Mouse (Mus musculus): ENCODE results near the gene Vamp3. TPM values are rescaled to one million over a fixed set of nuclear protein-coding genes. Genes with fewer than 3 reads are reported as not detected.

The Vamp3 gene
- 100 and 101 TPM in 2 replicates for polyA plus RNA-seq (2016; fragmentation: Nextera tagmentation; extraction: Ambion mirVana)

GRCm38 (mm10) chr4:151057347-151058321 is at the start of gene Vamp3:
TSS of gene Vamp3 (minus strand) at chr4:151057963.
- H3K9me3 ChIP-seq = 0 out of 2 replicates have a peak, but pooled peaks cover 4% of the 10 kb centered on the region
- peak within 1 kb of the TSS; percentile 93 for H3K27ac ChIP-seq
- WGBS = under 1% methylated on average over 112 of the region's 114 CpGs
- H3K4me2 ChIP-seq = peak within 1 kb of the TSS; percentile 74
- H3K4me1 ChIP-seq (replicated peaks) = peaks cover 10% of the 10 kb centered on the region
- peak within 1 kb of the TSS; percentile 89 for H3K9ac ChIP-seq (replicated peaks)
- no peaks in the 10 kb centered on the region for H3K27me3 ChIP-seq
- H3K4me3 ChIP-seq (replicated peaks) = peak within 1 kb of the TSS; percentile 95
- peak; percentile 99 for ATAC-seq (ENCODE audit: insufficient number of reproducible peaks, insufficient read depth, low FRiP score, low TSS enrichment, low read depth)
- peaks cover 34% of the 10 kb centered on the region for H3K36me3 ChIP-seq

- peaks cover 53% of the 10 kb centered on the region for H3K27me3 ChIP-seq
- H3K4me3 ChIP-seq (replicated peaks) = no peak overlapping the region
- H3K9ac ChIP-seq (replicated peaks) = no peak overlapping the region
- peaks cover 17% of the 10 kb centered on the region; the same call in 1 of the 2 replicates for H3K4me1 ChIP-seq (replicated peaks)
- no peaks in the 10 kb centered on the region for H3K36me3 ChIP-seq
- ATAC-seq (ENCODE audit: insufficient number of reproducible peaks, insufficient read depth, low FRiP score, low TSS enrichment, low read depth) = no peak
- 39% methylated on average over 10 of the region's 10 CpGs for WGBS
- no peak overlapping the region for H3K4me2 ChIP-seq
- H3K9me3 ChIP-seq = 0 out of 2 replicates have a peak, but pooled peaks cover 5% of the 10 kb centered on the region
- H3K27ac ChIP-seq = no peak overlapping the region
Measured at GRCm38 (mm10) chr4:151106468-151106867, 48.7 kb upstream of the Vamp3 start.

GRCm38 (mm10) chr4:151105886-151106285 is 48.1 kb upstream of the Vamp3 start:
- H3K4me3 ChIP-seq (replicated peaks) = no peak overlapping the region
- no peak overlapping the region for H3K27ac ChIP-seq
- ATAC-seq (ENCODE audit: insufficient number of reproducible peaks, insufficient read depth, low FRiP score, low TSS enrichment, low read depth) = no peak
- H3K4me1 ChIP-seq (replicated peaks) = peaks cover 17% of the 10 kb centered on the region; the same call in 1 of the 2 replicates
- no peaks in the 10 kb centered on the region for H3K36me3 ChIP-seq
- H3K9ac ChIP-seq (replicated peaks) = no peak overlapping the region
- peaks cover 47% of the 10 kb centered on the region for H3K27me3 ChIP-seq
- H3K4me2 ChIP-seq = no peak overlapping the region
- WGBS = 76% methylated on average over 6 of the region's 6 CpGs
- 0 out of 2 replicates have a peak, but pooled peaks cover 5% of the 10 kb centered on the region for H3K9me3 ChIP-seq

- Histone ChIP-seq H3K9ac (replicated peaks) (no peak overlapping the region), H3K4me2 (no peak overlapping the region)
- ATAC-seq (ENCODE audit: insufficient number of reproducible peaks, insufficient read depth, low FRiP score, low TSS enrichment, low read depth) = no peak
Measured at GRCm38 (mm10) chr4:151104147-151104546, 46.4 kb upstream of the Vamp3 start.

GRCm38 (mm10) chr4:151103646-151104045 is 45.9 kb upstream of the Vamp3 start:
- Histone ChIP-seq H3K9me3 (0 out of 2 replicates have a peak, but pooled peaks cover 5% of the 10 kb centered on the region), H3K4me2 (no peak overlapping the region), H3K27ac (no peak overlapping the region), H3K4me3 (replicated peaks) (no peak overlapping the region), H3K9ac (replicated peaks) (no peak overlapping the region), H3K4me1 (replicated peaks) (peaks cover 14% of the 10 kb centered on the region; the same call in 1 of the 2 replicates), H3K36me3 (no peaks in the 10 kb centered on the region), H3K27me3 (peaks cover 24% of the 10 kb centered on the region)
- ATAC-seq (ENCODE audit: insufficient number of reproducible peaks, insufficient read depth, low FRiP score, low TSS enrichment, low read depth) = no peak
- 91% methylated on average over 11 of the region's 11 CpGs for WGBS

More at GRCm38 (mm10) chr4:151104147-151104546, 46.4 kb upstream of the Vamp3 start:
- H3K27ac ChIP-seq = no peak overlapping the region
- H3K36me3 ChIP-seq = no peaks in the 10 kb centered on the region
- H3K27me3 ChIP-seq = peaks cover 29% of the 10 kb centered on the region
- WGBS = 88% methylated on average over 10 of the region's 10 CpGs
- H3K9me3 ChIP-seq = 0 out of 2 replicates have a peak, but pooled peaks cover 5% of the 10 kb centered on the region
- peaks cover 17% of the 10 kb centered on the region; the same call in 1 of the 2 replicates for H3K4me1 ChIP-seq (replicated peaks)
- H3K4me3 ChIP-seq (replicated peaks) = no peak overlapping the region

- no peaks in the 10 kb centered on the region for H3K4me1 ChIP-seq (replicated peaks)
Measured at GRCm38 (mm10) chr4:151097104-151097438, 39.3 kb upstream of the Vamp3 start.

GRCm38 (mm10) chr4:151096334-151097103 is 38.8 kb upstream of the Vamp3 start:
- 84% methylated on average over 18 of the region's 18 CpGs for WGBS
- Histone ChIP-seq H3K4me1 (replicated peaks) (no peaks in the 10 kb centered on the region), H3K27ac (no peak overlapping the region), H3K4me3 (replicated peaks) (no peak overlapping the region), H3K27me3 (no peaks in the 10 kb centered on the region), H3K9me3 (no peaks in the 10 kb centered on the region), H3K36me3 (no peaks in the 10 kb centered on the region), H3K9ac (replicated peaks) (no peak overlapping the region), H3K4me2 (no peak overlapping the region)
- no peak for ATAC-seq (ENCODE audit: insufficient number of reproducible peaks, insufficient read depth, low FRiP score, low TSS enrichment, low read depth)

More at GRCm38 (mm10) chr4:151097104-151097438, 39.3 kb upstream of the Vamp3 start:
- WGBS = 90% methylated on average over 11 of the region's 11 CpGs
- H3K27me3 ChIP-seq = no peaks in the 10 kb centered on the region
- ATAC-seq (ENCODE audit: insufficient number of reproducible peaks, insufficient read depth, low FRiP score, low TSS enrichment, low read depth) = no peak
- H3K9ac ChIP-seq (replicated peaks) = no peak overlapping the region
- no peak overlapping the region for H3K27ac ChIP-seq
- H3K4me3 ChIP-seq (replicated peaks) = no peak overlapping the region
- 0 out of 2 replicates have a peak, but pooled peaks cover under 1% of the 10 kb centered on the region for H3K9me3 ChIP-seq
- H3K4me2 ChIP-seq = no peak overlapping the region
- H3K36me3 ChIP-seq = no peaks in the 10 kb centered on the region

- Histone ChIP-seq H3K36me3 (no peaks in the 10 kb centered on the region), H3K4me2 (no peak overlapping the region), H3K27ac (no peak overlapping the region), H3K4me3 (replicated peaks) (no peak overlapping the region), H3K9ac (replicated peaks) (no peak overlapping the region), H3K9me3 (no peaks in the 10 kb centered on the region), H3K4me1 (replicated peaks) (no peaks in the 10 kb centered on the region), H3K27me3 (no peaks in the 10 kb centered on the region)
- WGBS = 42% methylated on average over 2 of the region's 2 CpGs
- no peak for ATAC-seq (ENCODE audit: insufficient number of reproducible peaks, insufficient read depth, low FRiP score, low TSS enrichment, low read depth)
Measured at GRCm38 (mm10) chr4:151095207-151095606, 37.4 kb upstream of the Vamp3 start.

GRCm38 (mm10) chr4:151089270-151089669 is 31.5 kb upstream of the Vamp3 start, which contains the start of gene Gm13090:
TSS of gene Gm13090 (plus strand) at chr4:151089570.
- WGBS = 88% methylated on average over 7 of the region's 7 CpGs
- Histone ChIP-seq H3K36me3 (peaks cover 23% of the 10 kb centered on the region), H3K9me3 (no peaks in the 10 kb centered on the region), H3K27ac (no peak within 1 kb of the TSS), H3K4me1 (replicated peaks) (no peaks in the 10 kb centered on the region), H3K4me3 (replicated peaks) (no peak within 1 kb of the TSS), H3K9ac (replicated peaks) (no peak within 1 kb of the TSS), H3K27me3 (no peaks in the 10 kb centered on the region), H3K4me2 (no peak within 1 kb of the TSS)
- ATAC-seq (ENCODE audit: insufficient number of reproducible peaks, insufficient read depth, low FRiP score, low TSS enrichment, low read depth) = no peak

- Histone ChIP-seq H3K27me3 (no peaks in the 10 kb centered on the region), H3K4me1 (replicated peaks) (no peaks in the 10 kb centered on the region), H3K9ac (replicated peaks) (no peak overlapping the region), H3K36me3 (peaks cover 28% of the 10 kb centered on the region), H3K27ac (no peak overlapping the region), H3K4me3 (replicated peaks) (no peak overlapping the region), H3K9me3 (no peaks in the 10 kb centered on the region), H3K4me2 (no peak overlapping the region)
- ATAC-seq (ENCODE audit: insufficient number of reproducible peaks, insufficient read depth, low FRiP score, low TSS enrichment, low read depth) = no peak
- 90% methylated on average over 14 of the region's 14 CpGs for WGBS
Measured at GRCm38 (mm10) chr4:151088819-151089218, 31.1 kb upstream of the Vamp3 start.

- ATAC-seq (ENCODE audit: insufficient number of reproducible peaks, insufficient read depth, low FRiP score, low TSS enrichment, low read depth) = no peak
- Histone ChIP-seq H3K27me3 (no peaks in the 10 kb centered on the region), H3K4me3 (replicated peaks) (no peak overlapping the region), H3K4me2 (no peak overlapping the region), H3K9ac (replicated peaks) (no peak overlapping the region), H3K9me3 (no peaks in the 10 kb centered on the region), H3K36me3 (peaks cover 40% of the 10 kb centered on the region), H3K4me1 (replicated peaks) (no peaks in the 10 kb centered on the region), H3K27ac (no peak overlapping the region)
- 93% methylated on average over 1 of the region's 1 CpGs for WGBS
Measured at GRCm38 (mm10) chr4:151087358-151087757, 29.6 kb upstream of the Vamp3 start.

Measured in limb, embryonic 12.5 days (tissue).